Mouse (Mus musculus): ENCODE data around the gene Nup188.

Nup188 gene

DNA sequence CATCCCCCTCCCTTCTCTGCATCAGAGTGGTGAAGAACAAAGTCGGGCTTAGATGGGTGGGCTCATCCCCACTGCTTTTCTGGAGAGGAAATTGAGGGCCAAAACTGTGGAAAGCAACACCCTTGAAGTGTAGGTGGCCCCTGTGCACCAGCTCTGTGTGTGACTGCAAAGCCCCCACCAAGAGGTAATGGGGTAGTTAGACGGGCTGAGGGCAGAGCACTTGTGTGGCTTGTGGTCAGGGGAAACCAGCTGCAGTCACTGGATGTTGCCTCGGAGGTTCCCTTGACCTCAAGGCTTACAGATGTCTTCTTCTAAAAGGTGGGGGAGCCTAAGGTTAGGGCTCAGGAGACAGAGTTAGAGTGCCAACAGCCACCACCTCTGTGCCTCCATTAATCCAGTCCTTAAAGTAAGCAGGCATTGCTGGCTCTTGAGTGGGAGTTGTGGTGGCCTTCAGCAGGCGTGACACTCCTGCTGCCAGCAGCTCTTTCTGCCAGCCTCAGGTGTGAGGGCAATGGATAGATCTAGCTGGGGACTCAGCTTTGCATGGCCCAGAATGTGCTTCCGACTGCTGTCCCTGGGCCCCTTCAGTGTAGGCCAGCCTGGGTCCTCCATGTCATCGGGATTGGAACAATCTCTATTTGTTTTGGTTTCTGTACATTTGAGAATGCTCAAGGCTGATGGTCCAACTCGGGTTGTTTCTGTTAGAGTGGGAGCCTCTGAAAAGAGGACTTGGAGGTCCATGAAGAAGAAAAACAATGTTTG is 28.3 kb upstream of the Nup188 start:
- no peak for DNase-seq

DNA sequence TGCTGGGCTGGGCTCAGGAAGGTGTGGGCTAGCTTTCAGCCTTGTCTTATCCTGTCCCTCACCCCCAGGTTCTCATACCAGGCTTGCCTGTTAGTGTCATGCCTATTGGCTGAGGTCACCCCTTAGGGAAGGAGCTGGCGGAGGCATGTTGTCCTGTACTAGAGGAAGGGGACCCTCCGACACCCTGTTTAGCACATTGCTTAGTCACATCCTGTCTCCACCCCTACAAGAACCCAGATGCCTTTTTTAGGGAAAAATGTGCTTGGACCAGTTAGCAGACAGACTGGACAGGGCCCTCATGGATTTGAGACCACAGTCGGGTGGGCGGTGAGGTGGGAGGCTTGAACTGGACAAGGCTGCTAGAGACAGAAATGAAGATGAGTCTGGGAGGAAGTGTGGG is 27.6 kb upstream of the Nup188 start:
- DNase-seq = no peak

DNA sequence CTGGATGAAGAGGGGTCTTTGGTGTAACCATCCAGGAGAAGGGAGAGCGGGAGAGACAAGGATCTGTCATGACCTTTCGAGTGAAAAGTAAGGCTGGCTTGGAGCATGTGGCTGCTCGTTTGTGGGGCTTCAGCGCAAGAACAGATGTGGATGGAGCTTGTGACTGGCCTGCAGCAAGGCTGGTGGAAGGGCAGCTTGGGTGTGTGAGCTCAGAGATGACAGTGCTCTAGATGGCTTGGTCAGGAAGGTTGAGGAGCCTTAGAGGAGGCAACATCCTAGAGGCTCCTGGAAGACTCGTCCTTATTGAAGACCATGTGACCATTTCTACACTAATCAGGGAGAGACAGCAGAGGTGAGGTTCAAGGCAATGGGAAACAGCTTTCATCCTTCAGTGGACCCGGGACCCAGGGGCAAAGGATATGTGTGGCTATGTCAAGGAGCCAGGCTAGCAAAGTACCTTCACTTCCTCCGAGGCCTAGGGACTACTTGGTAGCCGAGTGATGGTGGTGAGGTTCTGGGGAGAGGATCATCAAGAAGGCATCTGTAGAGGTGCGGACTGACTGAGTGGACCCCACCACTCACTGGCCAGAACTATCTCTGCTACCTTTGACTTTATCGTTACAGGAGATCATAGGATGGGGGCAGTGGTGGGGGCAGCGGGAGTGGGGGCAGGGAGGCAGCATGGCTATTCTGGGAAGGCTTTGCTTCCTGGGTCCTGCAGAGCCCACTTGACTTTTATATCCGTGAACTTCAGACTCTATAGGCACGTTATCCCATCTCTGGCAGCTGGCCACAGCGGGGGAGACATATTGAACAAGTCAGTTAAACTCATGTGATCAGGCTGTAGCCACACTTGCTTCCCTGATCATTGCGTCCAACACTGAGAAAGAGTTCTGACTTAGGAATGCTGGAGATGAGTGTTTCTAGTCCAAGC is 26.8 kb upstream of the Nup188 start:
- DNase-seq = no peak

DNA sequence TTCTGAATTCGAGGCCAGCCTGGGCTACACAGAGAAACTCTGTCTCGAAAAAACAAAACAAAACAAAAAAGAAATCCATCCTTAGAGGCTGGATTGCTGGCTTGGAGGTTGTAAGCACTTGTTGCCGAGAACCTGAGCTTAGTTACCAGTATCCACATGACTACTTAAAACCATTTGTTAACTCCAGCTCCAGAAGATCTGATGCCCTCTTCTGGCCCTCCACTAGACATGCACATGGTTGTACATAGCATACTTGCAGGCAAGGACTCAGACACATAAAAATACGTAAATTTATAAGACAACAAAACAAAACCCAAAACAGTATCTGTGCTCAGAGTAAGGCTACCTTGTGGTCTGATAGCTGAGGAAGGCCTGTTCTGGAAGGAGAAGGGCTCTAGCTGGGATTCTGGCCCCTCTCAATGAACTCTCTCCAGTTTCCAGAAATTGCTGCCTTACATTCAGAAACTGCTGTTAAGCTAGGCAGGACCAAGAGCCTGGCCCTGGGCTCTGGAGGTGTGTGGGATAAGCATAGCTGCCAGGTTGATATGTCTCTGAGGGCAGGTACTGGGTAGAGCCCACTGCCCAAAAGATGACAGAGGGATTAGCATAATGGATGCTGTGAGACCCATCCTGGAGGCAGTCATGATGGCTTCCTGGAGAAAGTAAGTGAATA is 25.0 kb upstream of the Nup188 start:
- DNase-seq = no peak

- no peak for DNase-seq
These were observed 24.0 kb upstream of the Nup188 start for GRCm38 (mm10) chr2:30261921-30262839.

GRCm38 (mm10) chr2:30262840-30263441 is 23.3 kb upstream of the Nup188 start:
- DNase-seq = no peak

GRCm38 (mm10) chr2:30263811-30264210 is 22.4 kb upstream of the Nup188 start:
- DNase-seq = no peak

DNA sequence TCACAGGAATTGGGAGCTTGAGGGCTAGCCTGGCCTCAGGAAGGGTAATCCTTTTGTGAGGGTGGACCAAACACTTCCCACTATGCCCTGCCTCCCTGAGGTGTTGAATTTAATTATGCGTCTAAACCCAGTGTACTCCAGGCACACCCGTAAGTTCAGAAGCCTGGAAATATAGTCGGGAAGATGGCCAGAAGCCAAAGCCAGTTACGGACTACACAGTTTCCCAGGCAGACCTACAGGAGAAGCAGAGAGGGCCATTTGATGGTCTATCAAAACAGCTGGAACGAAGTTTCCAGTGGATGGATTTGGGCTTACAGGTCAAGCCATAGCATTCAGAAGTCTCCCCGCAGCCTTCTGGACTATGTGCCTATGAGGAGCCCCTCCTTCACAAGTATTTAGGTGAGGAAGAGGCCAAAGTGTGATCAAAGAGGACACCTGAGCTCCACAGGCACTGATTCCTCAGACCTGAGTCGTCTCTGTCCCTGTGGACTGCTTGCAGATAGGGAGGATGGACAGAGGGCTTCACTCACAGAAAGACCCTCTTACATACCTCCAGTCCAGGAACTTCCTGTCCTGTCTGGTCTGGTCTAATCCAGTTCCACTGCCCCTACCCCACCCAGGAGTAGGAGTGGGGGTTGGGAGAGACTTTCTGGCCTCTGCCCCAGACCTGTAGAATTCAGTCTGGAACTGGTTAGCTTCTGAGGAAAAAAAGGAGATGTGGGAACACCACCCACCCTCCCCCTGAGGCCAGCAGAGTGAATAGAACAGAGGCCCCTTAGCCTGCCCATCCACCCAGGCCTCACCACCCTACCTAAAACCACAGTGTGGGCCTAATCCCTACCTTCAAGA is 21.3 kb upstream of the Nup188 start:
- no peak for DNase-seq

DNA sequence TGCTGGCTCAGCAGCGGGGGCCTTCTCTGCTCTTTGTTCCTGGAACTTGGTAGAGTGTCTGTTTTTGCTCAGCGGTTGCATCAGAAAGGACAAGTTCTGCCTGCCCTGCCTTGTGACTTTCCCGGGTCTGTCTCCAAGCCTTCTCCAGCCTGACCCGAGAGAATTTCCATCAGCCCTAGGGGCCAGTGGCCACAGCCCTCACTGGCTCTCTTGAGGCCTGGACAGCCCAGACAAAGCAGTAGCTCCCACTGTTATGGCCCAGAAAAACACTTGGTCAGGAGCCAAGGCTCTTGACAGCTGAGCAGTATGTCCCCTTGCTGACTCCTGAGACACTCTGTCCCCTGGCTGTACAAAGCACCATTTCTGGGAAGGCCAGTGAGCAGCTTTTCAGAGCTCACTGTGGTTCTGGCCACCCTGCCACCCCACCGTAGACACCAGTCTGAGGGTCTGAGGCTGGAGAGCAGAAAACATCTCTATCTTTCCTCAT is 20.4 kb upstream of the Nup188 start, which contains the start of gene Phyhd1:
Gene Phyhd1, plus strand, starts transcription at position 437 of the 487 bp plus-strand sequence.
- no peak for DNase-seq

DNA sequence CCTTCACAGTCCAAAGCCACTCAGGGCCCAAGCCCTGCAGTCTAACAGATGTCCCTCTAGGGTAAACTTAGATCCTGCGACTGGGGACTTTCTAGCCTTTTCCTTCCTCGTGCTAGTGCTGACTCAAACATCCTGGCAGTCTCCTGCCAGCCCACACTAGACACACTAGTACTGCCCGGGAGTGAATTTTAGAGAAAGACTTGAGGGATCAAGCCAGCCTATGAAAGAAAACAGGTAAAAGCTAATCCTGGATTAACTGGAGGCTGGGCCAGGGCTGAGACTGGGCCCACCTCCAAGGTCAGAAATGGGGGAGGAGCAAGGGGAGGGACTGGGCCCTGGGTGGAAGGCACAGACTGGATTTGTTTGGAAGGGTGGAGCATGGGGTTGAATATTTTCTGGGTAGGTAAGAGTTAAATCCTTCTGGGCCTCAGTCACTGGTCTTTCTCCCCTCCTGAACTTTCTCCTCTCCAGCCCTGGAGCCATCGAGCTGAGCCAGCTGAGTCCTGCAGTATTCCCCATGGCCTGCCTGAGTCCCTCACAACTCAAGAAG is 19.7 kb upstream of the Nup188 start:
- no peak for DNase-seq

DNA sequence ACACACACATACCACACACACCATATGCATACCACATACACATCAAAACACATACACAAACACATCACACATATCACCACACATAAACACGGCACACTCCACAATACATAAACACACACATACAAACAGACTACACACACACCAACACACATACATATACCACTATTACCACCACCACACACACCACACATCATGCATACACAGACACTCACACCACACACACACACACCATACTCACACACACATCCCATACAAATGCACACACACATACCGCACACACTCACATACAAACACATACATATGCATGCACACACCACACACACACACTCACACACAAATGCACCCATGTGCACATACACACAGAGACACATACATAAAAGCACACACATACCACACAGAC is 18.7 kb upstream of the Nup188 start:
- no peak for DNase-seq

DNA sequence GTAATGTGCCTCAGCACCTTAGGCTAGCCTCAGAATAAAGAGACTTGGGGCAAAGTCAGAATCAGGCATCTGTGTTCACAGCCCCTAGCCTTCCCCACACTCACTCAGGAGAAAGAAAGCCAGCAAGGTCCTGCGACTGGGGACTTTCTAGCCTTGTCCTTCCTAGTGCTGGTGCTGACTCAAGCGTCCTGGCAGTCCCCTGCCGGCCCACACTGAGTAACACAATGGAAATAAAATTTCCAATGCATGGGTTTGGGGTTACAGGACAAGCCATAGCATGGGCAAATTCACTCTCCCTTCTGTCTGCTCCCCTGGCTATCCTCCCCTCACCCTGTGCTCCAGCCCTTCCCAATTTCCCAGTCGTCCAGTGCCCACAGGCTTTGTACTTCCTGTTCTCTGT is 17.8 kb upstream of the Nup188 start:
- no peak for DNase-seq

DNA sequence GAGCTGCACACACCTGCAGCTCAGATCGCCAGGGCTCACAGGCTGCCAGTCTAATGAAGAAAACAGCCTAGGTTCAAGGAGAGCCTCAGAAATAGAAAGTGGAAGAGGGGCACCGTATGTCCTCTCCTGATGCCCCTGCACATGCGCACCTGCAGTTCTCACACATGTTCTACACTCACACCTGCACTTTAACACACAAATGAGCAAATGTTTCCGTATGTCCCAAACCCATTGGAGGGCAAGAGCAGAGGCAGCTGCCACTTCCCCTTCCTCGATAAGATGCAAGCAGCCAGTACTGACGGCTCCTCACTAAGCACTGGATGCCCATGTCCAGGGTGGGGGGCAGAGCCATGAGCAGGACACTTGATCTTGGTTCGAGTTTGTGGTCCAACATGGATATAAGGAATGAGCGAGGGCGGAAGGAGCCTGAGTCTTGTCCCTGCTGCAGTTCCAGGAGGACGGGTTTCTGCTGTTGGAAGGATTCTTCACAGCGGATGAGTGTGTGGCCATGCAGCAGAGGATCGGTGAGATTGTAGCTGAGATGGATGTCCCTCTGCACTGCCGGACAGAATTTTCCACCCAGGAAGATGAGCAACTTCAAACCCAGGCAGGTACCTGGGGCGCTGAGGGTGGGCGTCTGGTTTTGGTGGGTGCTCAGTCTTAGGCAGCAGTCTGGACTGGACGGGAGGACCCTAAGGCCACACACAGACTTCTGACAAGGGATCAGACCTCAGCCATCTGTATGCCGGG is 16.8 kb upstream of the Nup188 start:
- DNase-seq = peak in 1 of 2 experiments; percentile 14

DNA sequence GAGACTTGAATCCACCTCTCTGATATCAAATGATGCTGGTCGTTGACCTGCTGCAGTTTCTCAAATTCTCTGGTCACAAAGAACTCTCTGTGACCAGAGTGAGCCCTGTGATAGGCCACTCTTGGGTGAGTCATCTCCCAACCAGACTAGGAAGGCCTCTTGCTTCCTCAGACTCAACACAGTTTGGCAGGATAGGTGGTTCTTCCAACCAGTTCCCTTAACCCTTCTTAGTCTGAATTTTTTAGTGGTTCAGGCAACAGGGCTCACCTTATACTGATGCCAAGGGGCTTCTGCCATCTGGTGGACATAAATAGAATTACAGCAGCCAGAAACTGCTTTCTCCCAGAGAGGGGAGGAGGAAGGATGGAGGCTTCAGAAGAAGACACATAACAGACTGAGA is 16.1 kb upstream of the Nup188 start:
- peak; percentile 71 to 73 for DNase-seq

- no peak for DNase-seq
These were observed 5.5 kb upstream of the Nup188 start, which contains the start of gene Gm28038 for GRCm38 (mm10) chr2:30280743-30281142. TSS of gene Gm28038 (plus strand) at chr2:30281043.

GRCm38 (mm10) chr2:30281651-30282050 is 4.5 kb upstream of the Nup188 start:
- DNase-seq = no peak

DNA sequence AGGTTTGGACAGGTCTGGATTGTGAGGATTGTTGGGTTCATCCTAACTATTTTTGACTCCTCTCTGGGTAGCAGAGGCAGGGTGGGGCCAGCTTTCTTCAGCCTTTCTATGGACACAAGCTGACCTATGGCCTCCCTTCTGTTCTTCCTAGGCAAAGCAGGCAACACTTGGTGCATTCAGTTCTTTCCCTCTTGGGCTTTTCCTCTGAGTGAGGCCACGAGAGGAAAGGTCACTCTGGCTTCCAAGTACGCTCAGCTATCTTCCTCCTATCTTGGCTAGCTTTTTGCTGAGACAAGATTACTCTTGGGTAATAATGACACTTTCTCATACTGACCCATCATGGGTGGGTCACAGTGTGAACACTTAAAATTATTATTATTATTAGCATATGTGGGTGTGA is 3.0 kb upstream of the Nup188 start:
- no peak for DNase-seq

- DNase-seq = no peak
These were observed 1.2 kb upstream of the Nup188 start for GRCm38 (mm10) chr2:30285004-30285403.

DNA sequence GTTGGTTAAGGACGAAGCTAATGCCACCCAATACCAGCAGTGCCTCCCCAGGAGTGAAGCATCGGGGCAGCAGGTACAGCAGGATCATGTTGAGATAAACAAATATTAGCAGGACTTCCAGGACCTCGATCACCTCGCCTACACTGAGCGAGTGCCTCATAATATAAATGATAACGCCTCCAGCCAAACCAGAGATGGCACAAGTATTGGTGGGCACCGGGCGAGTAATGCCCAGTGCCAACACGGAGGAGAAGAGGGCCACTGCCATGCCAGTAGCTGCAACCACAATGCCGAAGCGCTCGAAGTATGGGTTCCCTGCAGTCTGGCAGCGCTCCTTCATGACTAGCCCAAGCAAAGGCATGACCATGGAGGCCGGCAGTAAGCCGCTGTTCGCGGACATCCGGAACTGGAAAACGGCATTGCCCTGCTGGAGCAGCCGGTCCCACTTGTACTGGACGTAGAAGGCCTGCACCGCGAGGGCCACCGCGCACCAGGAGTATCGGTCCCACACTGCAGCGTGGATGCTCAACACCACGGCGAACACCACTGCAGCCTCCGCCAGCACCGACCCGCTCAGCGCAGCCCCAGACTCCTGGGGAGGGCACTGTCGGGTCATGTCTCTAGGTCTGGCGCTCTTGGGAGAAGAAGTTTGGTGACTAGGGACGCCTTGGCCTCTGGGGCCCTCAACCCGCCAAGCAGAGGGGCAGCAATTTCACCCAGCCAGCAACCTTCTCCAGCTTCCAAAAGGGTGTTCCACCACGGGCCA is 598 bp upstream of the Nup188 start:
- DNase-seq = peak; percentile 5 to 10
